Mouse (Mus musculus): Measurements from ENCODE around the gene Flad1.

DNA sequence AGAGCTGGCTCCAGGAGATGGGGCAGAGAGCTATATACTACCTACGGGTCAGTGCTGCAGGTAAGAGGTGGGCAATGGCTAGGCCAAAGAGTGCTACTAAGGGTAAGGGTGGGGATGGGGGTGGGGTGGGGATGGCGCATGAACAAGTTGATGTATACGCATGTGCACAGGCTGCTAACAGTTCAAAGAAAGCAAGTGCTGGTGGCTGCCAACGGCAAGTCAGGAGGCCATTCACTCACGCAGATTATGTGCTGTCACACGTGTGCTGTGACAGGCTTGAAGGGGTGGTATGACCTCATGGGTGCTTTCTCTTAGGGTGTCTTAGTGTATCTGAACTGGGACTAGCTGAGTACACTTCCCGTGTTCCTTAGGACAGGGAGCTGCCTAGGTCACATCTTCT lies 10.3 kb downstream of the Flad1 start:
- TF ChIP-seq CTCF (IDR thresholded peaks at IDR 0.05; ENCODE audit: borderline replicate concordance, insufficient read depth, low read length), result no peak
- TF ChIP-seq POLR2A (IDR thresholded peaks at IDR 0.05; ENCODE audit: low read depth, low read length), result no peak

All from embryonic fibroblast, embryonic 13.5 days (primary cell).